Mouse (Mus musculus) heart, adult 2 months (tissue): ENCODE measurements at regions not wholly inside any gene's neighbourhood (a gene's known extent, or its start where the extent isn't known, plus 50 kb on each side); places are given as distances from the start of the nearest gene placed in this dataset.

Experiments used
- DNase-seq, 2 experiments: peaks; one replicate each; pipeline ENCODE4 v3.0.0; 2021
- H3K27ac ChIP-seq: fragments of 200-600 bp; 2 replicates; pipeline ENCODE4 v1.8.1; 2022
- H3K27me3 ChIP-seq: fragments of 200-500 bp; 2 replicates; pipeline ENCODE4 v1.6.1; 2012; ENCODE audit warnings: mild to moderate bottlenecking, low read length, inconsistent platforms, mixed read lengths; ENCODE audit not compliant: control insufficient read depth, insufficient read depth
- H3K36me3 ChIP-seq: fragments of 200-500 bp; 2 replicates; pipeline ENCODE4 v1.6.1; 2012; ENCODE audit warnings: low read length, inconsistent platforms; ENCODE audit not compliant: control insufficient read depth, insufficient read depth
- H3K4me1 ChIP-seq: fragments of 200-500 bp; 2 replicates; pipeline ENCODE4 v1.6.1; 2011; ENCODE audit warnings: low read length; ENCODE audit not compliant: control insufficient read depth, insufficient read depth
- H3K4me3 ChIP-seq: fragments of 200-600 bp; 2 replicates; pipeline ENCODE4 v1.8.1; 2022
- H3K79me2 ChIP-seq: fragments of 200-500 bp; replicated peaks from 2 replicates; pipeline ENCODE4 v1.6.1; 2012; ENCODE audit warnings: mild to moderate bottlenecking, inconsistent platforms, low read length, moderate library complexity, mixed read lengths; ENCODE audit not compliant: control insufficient read depth, insufficient read depth
- H3K9ac ChIP-seq: fragments of 200-500 bp; 2 replicates; pipeline ENCODE4 v1.6.1; 2012; ENCODE audit warnings: low read depth, mild to moderate bottlenecking, control low read depth, inconsistent platforms, low read length, mixed read lengths
- CTCF ChIP-seq: fragments of 200-600 bp; IDR thresholded peaks from 2 replicates; pipeline ENCODE4 v1.8.1; 2022; ENCODE audit warnings: antibody characterized with exemption, mild to moderate bottlenecking, moderate library complexity
- EP300 ChIP-seq: fragments of 200-500 bp; IDR thresholded peaks from 2 replicates; pipeline ENCODE4 v1.6.1; 2011; ENCODE audit warnings: low read depth, low read length, control low read depth; ENCODE audit not compliant: insufficient read depth
- POLR2A ChIP-seq: fragments of 200-500 bp; IDR thresholded peaks from 2 replicates; pipeline ENCODE4 v1.6.1; 2011; ENCODE audit warnings: mild to moderate bottlenecking, low read depth, low read length, control low read depth; ENCODE audit not compliant: insufficient read depth
- WGBS: fragments of 180-500 bp; shearing (Covaris S2); methylation state at CpG from one replicate; pipeline ENCODE4 v1.1.7; 2018; 5-methylcytosine and 5-hydroxymethylcytosine counted together
- intact Hi-C: fragments of 180-260 bp; cut with DNase I; formaldehyde crosslinking; loops from one replicate; pipeline ENCODE4 v1.15.1; 2025

DNA sequence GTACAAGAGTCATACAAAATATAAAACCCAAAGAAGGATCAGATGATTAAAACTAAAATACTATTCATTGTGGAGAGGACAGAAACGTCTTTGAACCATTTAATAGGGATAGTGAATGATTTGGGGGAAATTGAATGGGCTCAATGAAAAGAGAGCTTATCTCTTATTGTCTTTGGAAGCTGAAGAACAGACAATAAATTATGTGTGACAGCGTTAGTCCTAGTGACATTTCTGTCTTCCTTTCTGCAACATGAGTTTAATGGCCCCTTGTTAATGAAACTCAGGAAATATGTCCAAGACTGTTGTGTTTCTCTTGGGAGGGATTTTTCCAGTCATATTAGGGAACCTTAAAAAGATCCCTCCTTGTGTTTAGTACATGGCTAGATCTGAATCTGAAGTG lies 644.6 kb upstream of the Cblb start:
- Histone ChIP-seq H3K4me1 (no peaks in the 10 kb centered on the region), H3K27ac (no peak overlapping the region), H3K27me3 (no peaks in the 10 kb centered on the region), H3K79me2 (no peaks in the 10 kb centered on the region), H3K9ac (no peak overlapping the region), H3K36me3 (no peaks in the 10 kb centered on the region), H3K4me3 (no peak overlapping the region)
- 42% methylated on average over 2 of the region's 2 CpGs for WGBS
- TF ChIP-seq EP300 (no peak), CTCF (no peak), POLR2A (no peak)
- intact Hi-C loops = no loop called here
- no peak for DNase-seq

- Histone ChIP-seq H3K79me2 (no peaks in the 10 kb centered on the region), H3K36me3 (no peaks in the 10 kb centered on the region), H3K4me3 (no peak overlapping the region), H3K9ac (no peak overlapping the region), H3K4me1 (no peaks in the 10 kb centered on the region), H3K27ac (no peak overlapping the region), H3K27me3 (no peaks in the 10 kb centered on the region)
- no peak for DNase-seq
- 72% methylated on average over 1 of the region's 1 CpGs for WGBS
- TF ChIP-seq EP300 (no peak), CTCF (no peak), POLR2A (no peak)
- intact Hi-C loops = no loop called here
These were observed 643.5 kb upstream of the Cblb start for GRCm38 (mm10) chr16:51387498-51387897.

GRCm38 (mm10) chr16:51393871-51394270 lies 637.2 kb upstream of the Cblb start:
- no peaks in the 10 kb centered on the region for H3K27me3 ChIP-seq
- H3K4me1 ChIP-seq = no peaks in the 10 kb centered on the region
- TF ChIP-seq POLR2A (no peak), CTCF (no peak), EP300 (no peak)
- no peaks in the 10 kb centered on the region for H3K79me2 ChIP-seq
- 29% methylated on average over 1 of the region's 1 CpGs for WGBS
- H3K27ac ChIP-seq = no peak overlapping the region
- no peak overlapping the region for H3K9ac ChIP-seq
- intact Hi-C loops = no loop called here
- H3K4me3 ChIP-seq = no peak overlapping the region
- no peak for DNase-seq
- no peaks in the 10 kb centered on the region for H3K36me3 ChIP-seq
